In the genomic region with DNA sequence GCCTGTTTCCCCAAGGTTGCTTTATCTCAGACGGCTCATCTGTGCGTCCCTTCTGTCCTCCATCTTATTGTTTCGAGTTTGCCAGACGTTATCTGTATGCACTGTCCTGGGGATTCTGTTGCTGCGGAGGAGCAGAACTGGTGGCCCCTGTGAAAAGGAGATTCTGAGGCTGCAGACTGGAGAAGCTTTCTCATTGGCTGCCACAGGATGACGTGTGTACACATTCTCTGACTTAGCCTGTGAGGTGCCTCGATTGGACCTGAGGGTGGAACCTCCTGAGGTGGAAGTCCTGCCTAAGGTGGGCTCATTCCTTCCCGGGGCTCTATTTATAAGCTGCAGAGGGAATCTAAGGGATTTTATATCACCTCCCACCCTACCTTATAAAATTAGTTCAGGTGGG, we compare ENCODE assay signal across 7 mouse cellular contexts. TPM values are rescaled to one million over a fixed set of nuclear protein-coding genes. Genes with fewer than 3 reads are reported as not detected.
DNase-seq lines count a peak whose midpoint lies in the region; ATAC-seq and TF ChIP-seq lines count a peak whose summit lies in the region.

No protein-coding gene starts in this region.

- H3K27ac ChIP-seq in testis, adult 2 months (ENCODE audit: control insufficient read depth, insufficient read depth, low read depth, low read length) = no peak overlapping the region
- no peak overlapping the region for H3K27ac ChIP-seq in cortical plate, adult 2 months (ENCODE audit: insufficient read depth, low read length)
- H3K27ac ChIP-seq in intestine, embryonic 16.5 days (ENCODE audit: low read length) = no peak overlapping the region
- 0 out of 2 replicates have a peak overlapping the region, but pooled peaks have one; percentile 34 for H3K27ac ChIP-seq in neural tube, embryonic 14.5 days (ENCODE audit: low read depth, low read length)

- TF ChIP-seq POLR2A in testis, adult 2 months (IDR thresholded peaks at IDR 0.05; ENCODE audit: control insufficient read depth, low read depth, low read length) = no peak; the same call in 1 of the 2 replicates
- TF ChIP-seq POLR2A in cortical plate, adult 2 months (IDR thresholded peaks at IDR 0.05; ENCODE audit: extremely low read depth, insufficient read depth, low read length) = peak; percentile 42; the same call in 1 of the 2 replicates

- H3K36me3 ChIP-seq in testis, adult 2 months (ENCODE audit: control insufficient read depth, insufficient read depth, low read length) = no peaks in the 10 kb centered on the region
- no peaks in the 10 kb centered on the region for H3K36me3 ChIP-seq in intestine, embryonic 16.5 days (ENCODE audit: control insufficient read depth, insufficient read depth, low read length)
- no peaks in the 10 kb centered on the region for H3K36me3 ChIP-seq in neural tube, embryonic 14.5 days (ENCODE audit: control insufficient read depth, insufficient read depth, low read length)

- TF ChIP-seq CTCF in testis, adult 2 months (IDR thresholded peaks at IDR 0.05; ENCODE audit: control insufficient read depth, insufficient read depth, insufficient replicate concordance, low read depth, low read length) = no peak
- TF ChIP-seq CTCF in cortical plate, adult 2 months (IDR thresholded peaks at IDR 0.05; ENCODE audit: extremely low read depth, insufficient read depth, low read length) = no peak

- H3K4me2 ChIP-seq in intestine, embryonic 16.5 days (ENCODE audit: low read depth, low read length) = no peak overlapping the region
- H3K4me2 ChIP-seq in neural tube, embryonic 14.5 days (ENCODE audit: low read depth, low read length) = no peak overlapping the region

- H3K4me1 ChIP-seq in testis, adult 2 months (ENCODE audit: control insufficient read depth, insufficient read depth, low read length) = peaks cover 12% of the 10 kb centered on the region
- H3K4me1 ChIP-seq in cortical plate, adult 2 months (ENCODE audit: control insufficient read depth, insufficient read depth, low read length) = peaks cover 6% of the 10 kb centered on the region
- H3K4me1 ChIP-seq in intestine, embryonic 16.5 days (ENCODE audit: control insufficient read depth, insufficient read depth, low read length) = peaks cover 19% of the 10 kb centered on the region
- H3K4me1 ChIP-seq in neural tube, embryonic 14.5 days (ENCODE audit: control insufficient read depth, insufficient read depth, low read length) = peaks cover 17% of the 10 kb centered on the region

- H3K9me3 ChIP-seq in intestine, embryonic 16.5 days (ENCODE audit: control insufficient read depth, low read length) = no peaks in the 10 kb centered on the region
- H3K9me3 ChIP-seq in neural tube, embryonic 14.5 days (ENCODE audit: control insufficient read depth, low read length) = no peaks in the 10 kb centered on the region

- 36% methylated on average over 8 of the region's 8 CpGs for WGBS in intestine, embryonic 16.5 days
- 20% methylated on average over 8 of the region's 8 CpGs for WGBS in neural tube, embryonic 14.5 days

- ATAC-seq in intestine, embryonic 16.5 days = peak; percentile 68
- ATAC-seq in neural tube, embryonic 14.5 days (ENCODE audit: low read depth) = peak; percentile 56; the same call in 1 of the 2 replicates

- DNase-seq in testis, postnatal 10 days (ENCODE audit: low spot score) = no peak
- no peak for DNase-seq in layer of hippocampus, postnatal 25 days (ENCODE audit: extremely low spot score in 1 of 2, low spot score in 1 of 2)
- DNase-seq in lung, adult 18-20 months = no peak

- H3K27me3 ChIP-seq in testis, adult 2 months (ENCODE audit: control insufficient read depth, insufficient read depth, low read length) = no peaks in the 10 kb centered on the region
- H3K27me3 ChIP-seq in intestine, embryonic 16.5 days (replicated peaks; ENCODE audit: control insufficient read depth, insufficient read depth, low read length) = no peaks in the 10 kb centered on the region
- H3K27me3 ChIP-seq in neural tube, embryonic 14.5 days (ENCODE audit: control insufficient read depth, insufficient read depth, low read length) = no peaks in the 10 kb centered on the region

- no peak overlapping the region for H3K9ac ChIP-seq in intestine, embryonic 16.5 days (ENCODE audit: low read depth, low read length)
- H3K9ac ChIP-seq in neural tube, embryonic 14.5 days (replicated peaks; ENCODE audit: low read depth, low read length) = no peak overlapping the region

- peak overlapping the region; percentile 66 for H3K4me3 ChIP-seq in testis, adult 2 months (ENCODE audit: control insufficient read depth, low read depth, low read length)
- peak overlapping the region; percentile 8; the same call in 1 of the 2 replicates for H3K4me3 ChIP-seq in cortical plate, adult 2 months (ENCODE audit: insufficient read depth, low read length)
- no peak overlapping the region; the same call in 1 of the 2 replicates for H3K4me3 ChIP-seq in intestine, embryonic 16.5 days (ENCODE audit: low read length)
- H3K4me3 ChIP-seq in neural tube, embryonic 14.5 days (ENCODE audit: low read depth, low read length) = no peak overlapping the region

RNA-seq across cellular contexts. Expression of a gene that starts 37.7 kb away (rescaled TPM):
- polyA plus RNA-seq in testis, adult 2 months (2012; rRNA removed) = 95.0 and 99.3 TPM in 2 replicates
- polyA plus RNA-seq in cortical plate, adult 2 months (2012; rRNA removed) = 165 and 166 TPM in 2 replicates
- 11.0 and 13.1 TPM in 2 replicates for polyA plus RNA-seq in intestine, embryonic 16.5 days (2015; fragmentation: Nextera tagmentation; extraction: Ambion mirVana)
- polyA plus RNA-seq in neural tube, embryonic 14.5 days (2014; fragmentation: Nextera tagmentation; extraction: Ambion mirVana) = 96.5 and 101 TPM in 2 replicates
- total RNA-seq in layer of hippocampus, postnatal 25 days (2021) = 100 to 1,000 TPM; 106 to 116 TPM

RNA-seq across cellular contexts. Expression of a gene that starts 51.7 kb away (rescaled TPM):
- 5.4 and 5.8 TPM in 2 replicates for polyA plus RNA-seq in testis, adult 2 months (2012; rRNA removed)
- 14.6 and 15.2 TPM in 2 replicates for polyA plus RNA-seq in cortical plate, adult 2 months (2012; rRNA removed)
- 4.3 and 4.4 TPM in 2 replicates for polyA plus RNA-seq in intestine, embryonic 16.5 days (2015; fragmentation: Nextera tagmentation; extraction: Ambion mirVana)
- 7.4 and 8.5 TPM in 2 replicates for polyA plus RNA-seq in neural tube, embryonic 14.5 days (2014; fragmentation: Nextera tagmentation; extraction: Ambion mirVana)
- 10 to 100 TPM; 23.5 to 24.8 TPM for total RNA-seq in layer of hippocampus, postnatal 25 days (2021)

RNA-seq across cellular contexts. Expression of a gene that starts 56.6 kb away (rescaled TPM):
- polyA plus RNA-seq in testis, adult 2 months (2012; rRNA removed) = 6.5 and 18.8 TPM in 2 replicates
- polyA plus RNA-seq in cortical plate, adult 2 months (2012; rRNA removed) = 21.2 and 21.6 TPM in 2 replicates
- polyA plus RNA-seq in intestine, embryonic 16.5 days (2015; fragmentation: Nextera tagmentation; extraction: Ambion mirVana) = 2.7 and 3.5 TPM in 2 replicates
- polyA plus RNA-seq in neural tube, embryonic 14.5 days (2014; fragmentation: Nextera tagmentation; extraction: Ambion mirVana) = 0.66 and 0.96 TPM in 2 replicates
- 1 to 10 TPM; 6.6 to 7.2 TPM for total RNA-seq in layer of hippocampus, postnatal 25 days (2021)

Comparison
In these comparisons a context has a peak if more than half of its experiments do, and no peak if none do; other contexts are left out.
1. H3K4me3 ChIP-seq: peak in testis, adult 2 months (single experiment) and cortical plate, adult 2 months (single experiment); none in intestine, embryonic 16.5 days (single experiment) and neural tube, embryonic 14.5 days (single experiment).